Mouse (Mus musculus): ENCODE results near the gene Armc2. TPM values are rescaled to one million over a fixed set of nuclear protein-coding genes. Genes with fewer than 3 reads are reported as not detected.
A peak's percentile ranks its signal among the peaks of the same experiment; 100 is the strongest.
"Not testable (repeated sequence)": the region's sequence is repeated elsewhere in the genome, so short reads cannot be mapped to it uniquely, and the experiment has no call there.

Gene Armc2
- polyA plus RNA-seq, 1 experiment from 2014 or later, result 7.3 TPM

- 77% methylated on average over 2 of the region's 2 CpGs for WGBS
- Histone ChIP-seq H3K9me3 (replicated peaks) (no peaks in the 10 kb centered on the region), H3K4me2 (no peak overlapping the region), H3K4me1 (0 out of 2 replicates have a peak, but pooled peaks cover 3% of the 10 kb centered on the region), H3K27me3 (no peaks in the 10 kb centered on the region), H3K27ac (no peak overlapping the region), H3K4me3 (no peak overlapping the region), H3K9ac (no peak overlapping the region), H3K36me3 (ENCODE audit: poor library complexity, severe bottlenecking) (no peaks in the 10 kb centered on the region)
- ATAC-seq, result no peak
Measured at GRCm38 (mm10) chr10:41959808-41960207, 58.4 kb downstream of the Armc2 start.

DNA sequence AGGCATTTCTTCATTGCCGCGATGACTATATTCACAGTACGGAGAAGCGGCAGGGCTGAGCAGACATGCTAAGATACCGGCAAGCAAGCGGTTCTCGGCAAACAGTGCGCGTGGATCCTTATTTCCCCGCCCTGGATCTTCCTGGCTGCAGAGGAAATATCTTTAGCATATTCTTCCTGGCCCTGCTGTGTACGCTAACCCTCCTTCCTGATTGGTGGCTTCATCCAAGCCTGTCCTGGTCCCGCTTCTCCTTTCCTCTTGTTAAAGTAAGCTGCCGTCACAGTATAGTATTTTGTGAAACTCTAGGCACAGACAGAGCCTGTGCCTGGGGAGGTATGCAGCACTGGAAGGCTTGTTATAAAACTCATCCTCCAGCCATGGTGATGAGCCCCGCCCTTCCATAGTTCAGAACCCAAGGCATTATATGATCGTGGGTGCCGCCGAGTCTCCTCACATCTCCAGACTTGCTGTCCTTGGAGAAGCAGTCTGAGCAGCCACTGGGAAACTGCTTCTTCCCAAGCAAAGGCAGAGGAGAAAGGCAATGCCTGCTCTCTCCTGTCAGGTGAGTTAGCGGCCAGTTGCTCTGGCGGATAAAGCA, 59.5 kb downstream of the Armc2 start:
- Histone ChIP-seq H3K4me3 (no peak overlapping the region), H3K9me3 (replicated peaks) (no peaks in the 10 kb centered on the region), H3K27ac (no peak overlapping the region), H3K4me2 (no peak overlapping the region), H3K9ac (no peak overlapping the region), H3K27me3 (no peaks in the 10 kb centered on the region), H3K4me1 (0 out of 2 replicates have a peak, but pooled peaks cover 3% of the 10 kb centered on the region), H3K36me3 (ENCODE audit: poor library complexity, severe bottlenecking) (no peaks in the 10 kb centered on the region)
- WGBS, result 93% methylated on average over 19 of the region's 19 CpGs
- no peak for ATAC-seq

GRCm38 (mm10) chr10:41957421-41958225, 60.6 kb downstream of the Armc2 start:
- H3K27me3 ChIP-seq, result no peaks in the 10 kb centered on the region
- ATAC-seq, result peak; percentile 43; the same call in 1 of the 2 replicates
- 89% methylated on average over 18 of the region's 18 CpGs for WGBS
- H3K9me3 ChIP-seq (replicated peaks), result no peaks in the 10 kb centered on the region
- H3K27ac ChIP-seq, result no peak overlapping the region
- H3K4me1 ChIP-seq, result 0 out of 2 replicates have a peak, but pooled peaks cover under 1% of the 10 kb centered on the region
- H3K4me3 ChIP-seq, result no peak overlapping the region
- H3K4me2 ChIP-seq, result no peak overlapping the region
- H3K9ac ChIP-seq, result no peak overlapping the region
- no peaks in the 10 kb centered on the region for H3K36me3 ChIP-seq (ENCODE audit: poor library complexity, severe bottlenecking)

GRCm38 (mm10) chr10:41953528-41953864, 64.7 kb downstream of the Armc2 start:
- Histone ChIP-seq H3K27me3 (no peaks in the 10 kb centered on the region), H3K9me3 (replicated peaks) (no peaks in the 10 kb centered on the region; the same call in 1 of the 2 replicates), H3K27ac (no peak overlapping the region), H3K9ac (no peak overlapping the region), H3K4me1 (no peaks in the 10 kb centered on the region), H3K36me3 (ENCODE audit: poor library complexity, severe bottlenecking) (no peaks in the 10 kb centered on the region), H3K4me2 (no peak overlapping the region), H3K4me3 (no peak overlapping the region)
- no peak for ATAC-seq
- 95% methylated on average over 5 of the region's 5 CpGs for WGBS

- H3K36me3 ChIP-seq (ENCODE audit: poor library complexity, severe bottlenecking), result no peaks in the 10 kb centered on the region
- no peaks in the 10 kb centered on the region for H3K4me1 ChIP-seq
- no peak overlapping the region for H3K4me2 ChIP-seq
- 96% methylated on average over 14 of the region's 14 CpGs for WGBS
- no peak overlapping the region for H3K4me3 ChIP-seq
- no peak for ATAC-seq
- no peaks in the 10 kb centered on the region; the same call in 1 of the 2 replicates for H3K9me3 ChIP-seq (replicated peaks)
- no peaks in the 10 kb centered on the region for H3K27me3 ChIP-seq
- H3K27ac ChIP-seq, result no peak overlapping the region
- no peak overlapping the region for H3K9ac ChIP-seq
Measured at GRCm38 (mm10) chr10:41952850-41953527, 65.3 kb downstream of the Armc2 start.

GRCm38 (mm10) chr10:41952354-41952753, 65.9 kb downstream of the Armc2 start:
- ATAC-seq, result not testable (repeated sequence)
- WGBS, result 96% methylated on average over 10 of the region's 10 CpGs

GRCm38 (mm10) chr10:41939090-41939489, 79.2 kb downstream of the Armc2 start:
- Histone ChIP-seq H3K4me3 (no peak overlapping the region), H3K4me2 (no peak overlapping the region), H3K36me3 (ENCODE audit: poor library complexity, severe bottlenecking) (no peaks in the 10 kb centered on the region), H3K4me1 (peaks cover 34% of the 10 kb centered on the region), H3K27ac (no peak overlapping the region), H3K9ac (no peak overlapping the region), H3K9me3 (replicated peaks) (no peaks in the 10 kb centered on the region; the same call in 1 of the 2 replicates), H3K27me3 (no peaks in the 10 kb centered on the region)
- no peak for ATAC-seq
- WGBS, result 71% methylated on average over 4 of the region's 4 CpGs

More at GRCm38 (mm10) chr10:41952354-41952753, 65.9 kb downstream of the Armc2 start:
- not testable (repeated sequence) for H3K4me2 ChIP-seq; H3K4me1 ChIP-seq; H3K27ac ChIP-seq; H3K36me3 ChIP-seq (ENCODE audit: poor library complexity, severe bottlenecking); H3K9ac ChIP-seq; H3K9me3 ChIP-seq (replicated peaks); H3K4me3 ChIP-seq; H3K27me3 ChIP-seq

DNA sequence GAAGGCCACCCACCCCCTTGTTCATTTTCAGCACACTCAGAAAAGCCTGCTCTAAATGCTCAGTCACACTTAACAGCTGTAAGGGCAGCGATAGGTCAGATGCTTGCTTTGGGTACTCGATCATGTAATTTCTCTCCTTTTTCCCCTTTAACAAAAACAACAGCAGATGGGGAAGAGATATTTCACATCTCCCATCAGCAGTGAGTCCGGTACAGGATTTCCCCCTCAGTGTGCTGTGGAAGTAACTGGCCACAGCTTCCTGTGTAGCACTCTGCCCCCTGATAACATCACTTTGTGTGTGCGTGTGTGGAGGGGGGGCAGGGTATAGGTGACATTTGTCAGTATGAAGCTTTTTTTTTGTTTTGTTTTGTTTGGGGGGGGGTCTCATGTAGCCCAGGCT, 81.1 kb downstream of the Armc2 start:
- H3K27ac ChIP-seq, result peak overlapping the region; percentile 92
- no peak for ATAC-seq
- H3K9ac ChIP-seq, result no peak overlapping the region
- WGBS, result 55% methylated on average over 4 of the region's 4 CpGs
- no peaks in the 10 kb centered on the region for H3K36me3 ChIP-seq (ENCODE audit: poor library complexity, severe bottlenecking)
- no peaks in the 10 kb centered on the region; the same call in 1 of the 2 replicates for H3K9me3 ChIP-seq (replicated peaks)
- H3K27me3 ChIP-seq, result no peaks in the 10 kb centered on the region
- H3K4me1 ChIP-seq, result peaks cover 50% of the 10 kb centered on the region
- no peak overlapping the region for H3K4me3 ChIP-seq
- H3K4me2 ChIP-seq, result no peak overlapping the region

DNA sequence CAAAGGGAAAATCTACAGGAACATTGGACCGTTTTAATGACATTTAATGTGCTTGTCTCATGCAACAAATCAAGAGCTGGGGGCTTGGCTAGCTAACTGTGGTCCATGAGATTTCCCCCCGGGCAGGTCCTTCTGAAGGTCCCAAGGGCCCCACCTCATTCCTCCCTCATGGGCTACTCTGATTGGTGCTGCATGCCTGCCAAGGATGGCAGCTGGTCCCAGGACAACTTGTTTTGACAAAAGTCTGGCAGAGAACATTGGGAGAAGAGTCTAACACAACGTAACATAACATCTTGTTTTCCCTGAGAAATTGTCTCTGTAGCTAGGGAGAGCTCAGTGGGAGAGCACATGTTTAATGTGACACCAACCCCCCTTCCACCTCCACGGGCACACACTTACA, 82.1 kb downstream of the Armc2 start:
- H3K9ac ChIP-seq, result no peak overlapping the region
- no peaks in the 10 kb centered on the region; the same call in 1 of the 2 replicates for H3K9me3 ChIP-seq (replicated peaks)
- H3K4me1 ChIP-seq, result peaks cover 61% of the 10 kb centered on the region
- no peaks in the 10 kb centered on the region for H3K27me3 ChIP-seq
- no peaks in the 10 kb centered on the region for H3K36me3 ChIP-seq (ENCODE audit: poor library complexity, severe bottlenecking)
- no peak overlapping the region for H3K4me2 ChIP-seq
- H3K27ac ChIP-seq, result peak overlapping the region; percentile 92
- ATAC-seq, result peak; percentile 28; the same call in 1 of the 2 replicates
- WGBS, result 59% methylated on average over 4 of the region's 4 CpGs
- no peak overlapping the region for H3K4me3 ChIP-seq

DNA sequence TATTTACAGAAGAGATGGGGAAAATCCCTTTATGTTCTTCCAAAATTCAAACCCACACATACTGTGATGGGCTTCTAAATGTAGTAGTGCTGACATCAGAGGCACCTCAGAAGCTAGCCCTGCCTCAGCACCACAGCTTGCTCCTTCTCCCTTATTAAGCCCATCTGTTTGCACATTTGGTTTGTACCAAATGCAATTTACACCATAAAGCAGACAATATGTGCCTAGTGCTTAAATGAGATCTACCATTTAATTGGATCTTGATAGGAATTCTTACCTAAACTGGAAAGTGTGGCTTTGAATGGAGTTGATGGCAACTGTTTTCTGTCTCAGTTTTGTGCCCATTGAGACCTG, 82.8 kb downstream of the Armc2 start:
- H3K4me3 ChIP-seq, result no peak overlapping the region
- no peaks in the 10 kb centered on the region; the same call in 1 of the 2 replicates for H3K9me3 ChIP-seq (replicated peaks)
- peak overlapping the region; percentile 55; the same call in 1 of the 2 replicates for H3K9ac ChIP-seq
- H3K27ac ChIP-seq, result peak overlapping the region; percentile 92
- H3K27me3 ChIP-seq, result no peaks in the 10 kb centered on the region
- no peaks in the 10 kb centered on the region for H3K36me3 ChIP-seq (ENCODE audit: poor library complexity, severe bottlenecking)
- H3K4me1 ChIP-seq, result peaks cover 67% of the 10 kb centered on the region
- peak; percentile 50; the same call in 1 of the 2 replicates for ATAC-seq
- H3K4me2 ChIP-seq, result peak overlapping the region; percentile 57

DNA sequence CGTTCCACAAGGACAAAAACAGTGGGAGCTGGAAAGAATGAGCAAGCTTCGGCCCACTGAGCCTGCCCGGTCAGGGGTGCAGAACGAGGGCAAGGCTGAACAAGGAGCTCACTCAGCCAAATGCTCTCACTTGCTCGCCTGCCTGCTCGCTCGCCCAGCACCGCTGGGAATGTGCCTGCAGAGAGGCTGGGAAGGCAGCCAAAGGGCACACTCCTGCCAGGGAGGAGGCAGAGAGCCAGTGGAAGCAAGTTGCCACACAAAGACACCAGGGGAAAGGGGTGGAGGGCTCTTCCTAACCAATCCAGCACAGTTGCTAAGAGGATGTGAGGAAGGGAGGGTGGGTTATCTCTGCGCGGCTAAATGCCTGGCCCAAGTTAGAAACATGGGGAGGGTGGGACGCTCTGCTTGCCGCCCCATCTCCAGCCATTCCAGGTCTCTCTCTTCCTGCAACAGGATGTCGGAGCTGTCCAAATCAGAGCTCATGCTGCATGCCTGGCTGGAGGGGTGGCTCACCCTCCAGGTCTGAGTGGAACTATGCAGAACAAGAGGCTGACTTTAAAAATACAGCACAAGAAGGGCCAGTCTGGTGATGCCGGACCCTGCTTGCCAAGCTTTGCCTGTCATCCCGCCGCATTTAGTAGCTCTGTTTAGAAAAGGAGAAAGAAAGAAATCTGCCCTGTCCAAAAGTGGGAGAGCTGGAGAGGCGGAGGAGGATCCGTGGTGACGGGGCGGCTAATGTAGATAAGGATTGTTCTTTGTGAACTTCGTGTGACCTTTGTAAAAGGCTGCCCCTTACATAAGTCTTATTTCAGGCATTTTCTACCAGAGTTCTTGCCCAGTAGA, 83.4 kb downstream of the Armc2 start:
- no peaks in the 10 kb centered on the region for H3K36me3 ChIP-seq (ENCODE audit: poor library complexity, severe bottlenecking)
- WGBS, result 11% methylated on average over 21 of the region's 21 CpGs

More for the DNA sequence above, 83.4 kb downstream of the Armc2 start:
- peak; percentile 80 for ATAC-seq
- Histone ChIP-seq H3K27me3 (no peaks in the 10 kb centered on the region), H3K4me1 (peaks cover 68% of the 10 kb centered on the region), H3K4me2 (peak overlapping the region; percentile 57), H3K27ac (peak overlapping the region; percentile 92), H3K9me3 (replicated peaks) (no peaks in the 10 kb centered on the region), H3K9ac (peak overlapping the region; percentile 55), H3K4me3 (peak overlapping the region; percentile 24)
